Mouse (Mus musculus): Measurements from ENCODE around the gene Gpr3. TPM values are rescaled to one million over a fixed set of nuclear protein-coding genes. Genes with fewer than 3 reads are reported as not detected.

The Gpr3 gene
- 0.13 and 0.23 TPM in 2 replicates for polyA plus RNA-seq (2015; fragmentation: Nextera tagmentation; extraction: Ambion mirVana)

DNA sequence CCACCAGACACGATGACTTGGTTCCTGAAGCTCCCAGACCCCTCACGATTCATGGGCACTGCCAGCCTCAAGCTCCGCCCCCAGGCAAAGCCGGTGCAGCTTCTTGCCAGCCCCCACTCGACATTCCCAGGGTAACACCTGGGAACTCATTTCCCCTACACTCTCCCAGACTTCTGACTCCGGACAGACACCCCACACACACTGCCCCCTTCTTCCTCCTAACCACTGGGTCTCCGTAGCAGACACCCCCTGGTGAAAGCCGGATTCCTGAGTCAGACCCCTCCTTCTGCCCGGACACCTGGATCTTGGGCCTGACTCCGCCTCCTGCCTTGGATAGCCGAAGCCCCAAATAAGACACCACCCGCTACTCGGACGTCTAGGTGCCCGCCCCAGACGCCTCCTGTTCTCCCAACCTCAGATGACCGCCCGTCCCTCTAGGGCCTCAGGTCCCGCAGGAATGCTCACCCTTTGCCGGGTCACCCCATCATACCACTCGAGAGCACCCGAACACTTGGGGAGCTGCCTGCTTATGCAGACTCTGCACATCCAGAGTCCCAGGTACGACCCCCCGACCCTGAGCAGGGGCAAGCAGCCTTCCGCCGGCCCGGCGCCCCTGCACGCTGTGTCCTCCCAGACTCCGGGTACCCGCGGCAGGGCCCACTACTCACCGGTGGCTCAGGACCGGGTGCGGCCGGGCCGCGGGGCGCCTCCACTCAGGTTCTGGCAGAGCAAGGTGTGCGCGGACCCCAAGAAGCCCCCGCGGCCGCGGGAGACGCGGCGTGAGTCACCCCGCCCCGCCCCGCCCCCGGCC lies at the start of gene Gpr3, which contains the start of gene Cd164l2:
TSS of gene Gpr3 (minus strand) at position 786 of the 811 bp plus-strand sequence.
TSS of gene Cd164l2 (plus strand) at position 381 of the 811 bp plus-strand sequence.
- WGBS = 3% methylated on average over 52 of the region's 52 CpGs
- Histone ChIP-seq H3K9ac (peak within 1 kb of the TSS; percentile 17; the same call in 1 of the 2 replicates), H3K27ac (no peak within 1 kb of the TSS), H3K36me3 (no peaks in the 10 kb centered on the region), H3K4me2 (peak within 1 kb of the TSS; percentile 99), H3K27me3 (replicated peaks) (peaks cover 37% of the 10 kb centered on the region), H3K4me3 (replicated peaks) (peak within 1 kb of the TSS; percentile 55), H3K9me3 (no peaks in the 10 kb centered on the region), H3K4me1 (peaks cover 21% of the 10 kb centered on the region)
- ATAC-seq (ENCODE audit: insufficient read depth, low FRiP score, low read depth) = no peak; the same call in 1 of the 2 replicates

DNA sequence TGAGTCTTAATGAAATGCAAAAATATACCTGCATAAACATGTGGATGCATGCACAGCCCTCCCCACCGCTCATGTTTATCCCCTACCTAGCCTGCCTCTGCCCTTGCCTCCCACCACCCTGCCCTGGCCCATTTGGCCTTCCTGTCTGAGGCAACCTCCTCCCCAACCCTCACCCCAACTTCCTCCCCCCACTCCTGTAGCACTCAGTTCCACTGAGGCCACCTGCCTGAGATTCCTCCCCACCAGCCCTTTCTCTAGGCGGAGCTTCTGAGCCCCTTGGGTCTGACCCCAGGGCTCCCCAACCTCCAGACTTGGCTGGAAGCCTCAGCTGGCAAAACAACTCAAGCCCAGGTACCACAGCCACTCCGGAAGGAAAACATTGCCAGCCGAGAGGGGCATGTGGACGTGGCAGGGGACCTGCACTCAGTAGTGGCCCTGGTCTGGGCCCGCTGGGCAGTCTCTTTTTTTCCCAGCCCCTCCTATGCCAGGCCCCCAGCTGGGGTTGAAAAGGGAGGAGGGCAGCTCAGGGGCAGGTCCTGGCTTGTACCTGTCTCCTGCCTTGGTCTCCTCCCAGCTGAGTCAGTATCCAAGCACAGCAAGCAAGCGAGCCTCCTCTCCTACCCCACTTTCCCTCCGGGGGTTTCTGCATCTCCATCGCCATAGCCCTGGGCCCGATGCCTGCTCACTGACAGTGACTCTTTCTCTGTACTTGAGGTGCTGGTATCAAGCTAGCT lies 49.5 kb upstream of the Gpr3 start:
- Histone ChIP-seq H3K4me3 (replicated peaks) (peak overlapping the region; percentile 26; the same call in 1 of the 2 replicates), H3K9ac (no peak overlapping the region), H3K4me2 (peak overlapping the region; percentile 33), H3K9me3 (no peaks in the 10 kb centered on the region), H3K27ac (peak overlapping the region; percentile 57), H3K36me3 (peaks cover 26% of the 10 kb centered on the region), H3K27me3 (replicated peaks) (peaks cover 1% of the 10 kb centered on the region), H3K4me1 (peaks cover 6% of the 10 kb centered on the region; the same call in 1 of the 2 replicates)
- WGBS = 55% methylated on average over 10 of the region's 10 CpGs
- ATAC-seq (ENCODE audit: insufficient read depth, low FRiP score, low read depth) = 0 out of 2 replicates have a peak, but pooled peaks have one; percentile 14

GRCm38 (mm10) chr4:133257798-133258408 lies 45.6 kb upstream of the Gpr3 start:
- H3K4me2 ChIP-seq = peak overlapping the region; percentile 3; the same call in 1 of the 2 replicates
- H3K27ac ChIP-seq = peak overlapping the region; percentile 68
- H3K36me3 ChIP-seq = no peaks in the 10 kb centered on the region
- peak; percentile 67 for ATAC-seq (ENCODE audit: insufficient read depth, low FRiP score, low read depth)
- no peak overlapping the region for H3K9ac ChIP-seq
- H3K27me3 ChIP-seq (replicated peaks) = peaks cover 7% of the 10 kb centered on the region
- no peaks in the 10 kb centered on the region for H3K9me3 ChIP-seq
- 60% methylated on average over 12 of the region's 12 CpGs for WGBS
- H3K4me1 ChIP-seq = peaks cover 9% of the 10 kb centered on the region; the same call in 1 of the 2 replicates
- H3K4me3 ChIP-seq (replicated peaks) = no peak overlapping the region

DNA sequence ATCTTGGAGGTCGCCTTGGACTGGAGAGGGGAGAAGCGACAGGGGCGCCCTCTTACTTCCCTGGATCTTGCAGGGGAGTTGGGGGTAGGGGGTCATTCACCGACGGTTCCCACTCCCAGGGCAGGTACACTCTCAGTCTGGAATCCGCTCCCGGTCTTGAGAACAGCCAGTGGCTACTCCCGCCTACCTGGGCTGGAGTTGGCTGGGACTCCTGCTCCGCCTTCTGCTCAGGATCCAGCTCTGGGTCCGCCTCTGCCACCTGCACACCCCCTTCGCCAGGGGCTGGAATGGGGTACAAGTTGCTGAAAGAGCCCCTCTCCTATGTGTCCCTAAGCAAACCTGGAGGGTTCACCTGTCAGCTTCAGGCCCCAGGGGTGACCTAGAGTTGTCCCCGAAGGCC lies 44.9 kb upstream of the Gpr3 start:
- peaks cover 7% of the 10 kb centered on the region for H3K27me3 ChIP-seq (replicated peaks)
- peaks cover 9% of the 10 kb centered on the region; the same call in 1 of the 2 replicates for H3K4me1 ChIP-seq
- H3K4me3 ChIP-seq (replicated peaks) = peak overlapping the region; percentile 14; the same call in 1 of the 2 replicates
- peak overlapping the region; percentile 68 for H3K27ac ChIP-seq
- no peaks in the 10 kb centered on the region for H3K9me3 ChIP-seq
- WGBS = 28% methylated on average over 12 of the region's 12 CpGs
- peak overlapping the region; percentile 47 for H3K4me2 ChIP-seq
- no peaks in the 10 kb centered on the region for H3K36me3 ChIP-seq
- no peak for ATAC-seq (ENCODE audit: insufficient read depth, low FRiP score, low read depth)
- H3K9ac ChIP-seq = no peak overlapping the region

GRCm38 (mm10) chr4:133256820-133257219 lies 44.5 kb upstream of the Gpr3 start:
- peak overlapping the region; percentile 47 for H3K4me2 ChIP-seq
- 18% methylated on average over 24 of the region's 24 CpGs for WGBS
- no peaks in the 10 kb centered on the region for H3K36me3 ChIP-seq
- H3K4me1 ChIP-seq = peaks cover 7% of the 10 kb centered on the region; the same call in 1 of the 2 replicates
- no peak for ATAC-seq (ENCODE audit: insufficient read depth, low FRiP score, low read depth)
- no peaks in the 10 kb centered on the region for H3K9me3 ChIP-seq
- 0 out of 2 replicates have a peak overlapping the region, but pooled peaks have one; percentile 7 for H3K9ac ChIP-seq
- H3K4me3 ChIP-seq (replicated peaks) = peak overlapping the region; percentile 14; the same call in 1 of the 2 replicates
- H3K27me3 ChIP-seq (replicated peaks) = peaks cover 10% of the 10 kb centered on the region
- H3K27ac ChIP-seq = no peak overlapping the region

- peaks cover 24% of the 10 kb centered on the region for H3K27me3 ChIP-seq (replicated peaks)
- 59% methylated on average over 6 of the region's 6 CpGs for WGBS
- H3K36me3 ChIP-seq = no peaks in the 10 kb centered on the region
- H3K9ac ChIP-seq = no peak overlapping the region
- peaks cover 12% of the 10 kb centered on the region for H3K4me1 ChIP-seq
- H3K27ac ChIP-seq = no peak overlapping the region
- no peak for ATAC-seq (ENCODE audit: insufficient read depth, low FRiP score, low read depth)
- H3K4me2 ChIP-seq = no peak overlapping the region
- no peaks in the 10 kb centered on the region for H3K9me3 ChIP-seq
- no peak overlapping the region for H3K4me3 ChIP-seq (replicated peaks)
Observed at GRCm38 (mm10) chr4:133255392-133255791, 43.1 kb upstream of the Gpr3 start.

GRCm38 (mm10) chr4:133253412-133253811 lies 41.1 kb upstream of the Gpr3 start:
- Histone ChIP-seq H3K9ac (no peak overlapping the region), H3K4me3 (replicated peaks) (no peak overlapping the region), H3K4me1 (peaks cover 12% of the 10 kb centered on the region), H3K36me3 (no peaks in the 10 kb centered on the region), H3K27ac (no peak overlapping the region), H3K4me2 (no peak overlapping the region), H3K9me3 (no peaks in the 10 kb centered on the region), H3K27me3 (replicated peaks) (peaks cover 33% of the 10 kb centered on the region)
- no peak for ATAC-seq (ENCODE audit: insufficient read depth, low FRiP score, low read depth)
- 80% methylated on average over 12 of the region's 12 CpGs for WGBS

DNA sequence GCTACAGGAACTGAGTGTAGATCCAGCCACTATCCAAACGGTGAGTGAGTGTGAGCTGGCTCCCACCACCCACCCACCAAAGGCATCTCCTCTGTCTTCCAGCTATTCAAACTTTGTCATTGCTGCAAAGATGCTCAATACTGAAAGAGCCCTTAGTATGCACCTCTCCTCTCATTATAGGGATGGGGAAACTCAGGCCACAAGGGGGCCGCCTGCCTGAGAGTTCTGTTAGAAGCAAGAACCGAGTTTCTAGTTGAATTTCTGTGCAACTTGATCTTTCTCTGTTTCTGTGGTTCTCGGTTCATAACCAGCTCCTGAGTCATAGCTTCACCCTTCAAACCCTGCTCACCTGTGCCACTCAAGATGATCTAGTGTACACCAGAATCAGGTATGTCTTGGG lies 39.8 kb upstream of the Gpr3 start:
- no peak overlapping the region for H3K9ac ChIP-seq
- H3K4me1 ChIP-seq = peaks cover 14% of the 10 kb centered on the region
- 50% methylated on average over 4 of the region's 4 CpGs for WGBS
- H3K4me3 ChIP-seq (replicated peaks) = no peak overlapping the region
- H3K9me3 ChIP-seq = no peaks in the 10 kb centered on the region
- H3K27me3 ChIP-seq (replicated peaks) = peaks cover 44% of the 10 kb centered on the region
- ATAC-seq (ENCODE audit: insufficient read depth, low FRiP score, low read depth) = no peak
- no peak overlapping the region for H3K27ac ChIP-seq
- no peaks in the 10 kb centered on the region for H3K36me3 ChIP-seq
- no peak overlapping the region for H3K4me2 ChIP-seq

GRCm38 (mm10) chr4:133251214-133251613 lies 38.9 kb upstream of the Gpr3 start:
- 0 out of 2 replicates have a peak overlapping the region, but pooled peaks have one; percentile 5 for H3K27ac ChIP-seq
- peak overlapping the region; percentile 38 for H3K4me3 ChIP-seq (replicated peaks)
- H3K4me1 ChIP-seq = peaks cover 10% of the 10 kb centered on the region; the same call in 1 of the 2 replicates
- ATAC-seq (ENCODE audit: insufficient read depth, low FRiP score, low read depth) = no peak
- no peak overlapping the region for H3K9ac ChIP-seq
- peak overlapping the region; percentile 78 for H3K4me2 ChIP-seq
- H3K27me3 ChIP-seq (replicated peaks) = peaks cover 36% of the 10 kb centered on the region
- no peaks in the 10 kb centered on the region for H3K36me3 ChIP-seq
- 7% methylated on average over 31 of the region's 31 CpGs for WGBS
- H3K9me3 ChIP-seq = no peaks in the 10 kb centered on the region

- Histone ChIP-seq H3K4me1 (peaks cover 10% of the 10 kb centered on the region; the same call in 1 of the 2 replicates), H3K4me3 (replicated peaks) (peak overlapping the region; percentile 38), H3K27ac (no peak overlapping the region), H3K9me3 (no peaks in the 10 kb centered on the region), H3K4me2 (peak overlapping the region; percentile 78), H3K27me3 (replicated peaks) (peaks cover 36% of the 10 kb centered on the region), H3K9ac (no peak overlapping the region), H3K36me3 (no peaks in the 10 kb centered on the region)
- ATAC-seq (ENCODE audit: insufficient read depth, low FRiP score, low read depth) = no peak; the same call in 1 of the 2 replicates
- WGBS = 5% methylated on average over 22 of the region's 22 CpGs
Observed at GRCm38 (mm10) chr4:133250609-133251008, 38.3 kb upstream of the Gpr3 start.

DNA sequence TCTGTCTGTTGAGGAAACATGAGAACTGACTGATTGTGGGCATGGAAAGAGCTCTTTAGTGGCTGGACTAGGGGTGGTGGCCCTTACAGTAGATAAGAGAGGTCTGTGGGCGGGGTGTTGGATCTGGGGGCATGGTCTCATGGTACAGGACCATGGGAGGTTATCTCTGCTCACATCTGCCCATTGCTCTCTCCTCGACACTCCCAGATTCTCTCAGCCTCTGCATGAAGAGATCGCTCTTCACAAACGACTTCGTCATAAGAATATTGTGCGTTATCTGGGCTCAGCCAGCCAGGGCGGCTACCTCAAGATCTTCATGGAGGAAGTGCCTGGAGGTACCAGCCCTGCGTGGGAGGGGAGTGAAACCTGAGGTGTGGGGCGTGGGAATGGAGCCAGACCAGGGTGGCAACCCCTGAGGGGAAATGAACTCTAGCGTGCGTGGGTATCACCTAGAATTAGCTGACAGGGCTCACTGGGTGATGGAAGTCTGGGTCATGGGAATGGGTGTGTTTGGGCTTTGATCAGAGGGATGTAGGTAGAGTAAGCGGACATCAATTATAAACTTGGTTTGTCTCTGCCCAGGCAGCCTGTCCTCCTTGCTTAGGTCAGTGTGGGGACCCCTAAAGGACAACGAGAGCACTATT lies 35.6 kb upstream of the Gpr3 start:
- ATAC-seq (ENCODE audit: insufficient read depth, low FRiP score, low read depth) = peak; percentile 69; the same call in 1 of the 2 replicates
- no peak overlapping the region for H3K27ac ChIP-seq
- H3K27me3 ChIP-seq (replicated peaks) = peaks cover 40% of the 10 kb centered on the region
- no peak overlapping the region for H3K4me3 ChIP-seq (replicated peaks)
- 66% methylated on average over 13 of the region's 13 CpGs for WGBS
- no peak overlapping the region for H3K4me2 ChIP-seq
- no peaks in the 10 kb centered on the region for H3K36me3 ChIP-seq
- peaks cover 12% of the 10 kb centered on the region; the same call in 1 of the 2 replicates for H3K4me1 ChIP-seq
- no peak overlapping the region for H3K9ac ChIP-seq
- no peaks in the 10 kb centered on the region for H3K9me3 ChIP-seq

Measured in stomach, embryonic 15.5 days (tissue).